Mouse (Mus musculus): ENCODE data around the gene Plcl2.
"Not testable (repeated sequence)": the region's sequence is repeated elsewhere in the genome, so short reads cannot be mapped to it uniquely, and the experiment has no call there.

Gene Plcl2

DNA sequence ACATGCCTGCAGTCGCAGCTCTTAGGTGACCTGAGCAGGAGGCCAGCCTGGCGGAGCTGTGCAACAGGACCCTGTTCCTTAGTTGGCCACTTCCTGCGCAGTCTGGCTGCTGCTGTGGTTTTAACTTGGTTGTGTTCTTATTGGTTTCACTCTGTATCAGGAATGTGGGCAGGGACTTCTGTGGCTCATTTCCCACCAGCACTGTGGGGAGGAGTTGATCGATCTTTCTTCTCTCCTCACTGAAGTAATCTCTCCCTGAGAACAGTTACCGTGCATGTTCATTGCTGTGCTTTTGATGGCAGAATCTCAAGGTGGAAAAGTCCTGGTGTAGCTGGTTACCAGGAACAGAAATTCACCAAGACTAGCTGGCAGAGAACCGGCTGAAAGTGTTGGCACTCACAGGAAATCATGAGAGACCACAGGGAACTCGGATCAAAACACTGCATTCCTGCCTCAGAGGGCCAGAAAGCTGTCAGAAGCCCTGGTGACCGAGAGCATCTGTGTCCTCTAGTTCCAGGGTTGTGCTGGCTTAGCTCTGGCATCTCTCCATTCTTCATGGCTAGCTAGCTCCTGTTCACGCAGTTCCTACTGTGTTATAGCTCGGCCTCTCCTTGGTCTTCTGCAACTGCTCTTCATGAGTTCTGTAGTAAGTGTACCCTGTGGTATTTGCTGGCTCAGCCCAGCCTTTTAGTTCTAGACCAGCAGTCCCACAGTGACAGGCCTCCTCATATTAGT is 168.9 kb downstream of the Plcl2 start:
- no peak for DNase-seq

DNA sequence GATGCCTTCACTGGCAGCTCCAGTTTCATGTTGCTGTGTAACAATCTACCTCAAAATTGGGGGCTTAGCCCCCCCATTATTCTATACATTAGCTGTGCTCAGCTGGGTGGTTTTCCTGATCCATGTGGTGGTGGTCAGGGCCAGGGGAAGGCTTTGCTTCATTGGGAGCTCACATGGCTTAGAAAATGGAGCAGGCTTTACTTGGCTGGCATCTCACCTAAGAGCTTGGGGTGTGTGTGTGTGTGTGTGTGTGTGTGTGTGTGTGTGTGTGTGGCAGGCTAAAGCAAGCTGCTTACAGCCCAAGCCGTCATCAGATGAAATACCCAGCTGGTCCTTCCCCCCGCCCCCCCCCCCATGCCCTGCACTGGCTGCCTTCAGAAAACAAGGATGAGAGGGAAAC is 169.5 kb downstream of the Plcl2 start:
- no peak for DNase-seq

DNA sequence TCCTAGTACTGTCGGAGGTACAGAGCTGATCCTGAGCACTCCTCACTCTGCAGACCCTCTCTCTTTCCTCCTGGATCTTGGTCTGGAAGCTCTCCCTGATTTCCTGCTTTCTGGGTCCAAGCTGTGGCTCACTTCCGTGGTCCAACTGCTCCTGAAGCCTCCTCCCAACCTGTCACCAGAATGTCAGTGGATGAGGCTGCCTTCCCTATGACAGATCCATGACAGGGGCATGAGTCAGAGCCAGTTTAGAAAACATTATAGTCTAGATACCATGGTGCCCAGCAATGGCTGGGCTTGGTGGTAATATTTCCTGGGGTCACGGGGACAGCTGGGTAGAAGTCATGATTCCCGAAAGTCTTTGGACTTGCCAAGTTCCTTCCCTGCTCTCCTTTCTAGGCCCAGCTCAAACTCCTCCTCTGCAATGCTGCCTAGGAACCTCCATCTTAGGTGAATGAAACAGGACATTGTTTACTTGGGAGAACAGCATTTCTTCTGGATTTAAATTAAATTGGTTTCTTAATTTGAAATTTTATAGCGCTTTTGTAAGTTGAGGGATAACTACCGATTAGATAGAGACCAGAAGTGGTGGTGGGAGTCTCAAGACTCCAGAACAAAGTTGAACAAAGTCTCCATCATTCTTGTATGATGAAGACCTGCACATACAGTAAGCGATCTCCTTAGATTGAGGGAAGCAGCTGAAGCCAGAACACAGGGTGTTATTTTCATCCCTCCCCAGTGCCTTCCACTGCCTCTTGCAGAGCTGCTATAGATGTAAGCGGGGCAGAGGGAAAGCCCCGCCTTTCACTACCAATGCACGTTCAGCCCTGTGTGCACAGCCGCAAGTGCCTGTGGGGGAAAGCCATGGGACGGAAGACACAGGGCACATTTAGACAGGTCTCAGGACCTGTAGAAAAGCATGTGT is 170.7 kb downstream of the Plcl2 start:
- no peak for DNase-seq

DNA sequence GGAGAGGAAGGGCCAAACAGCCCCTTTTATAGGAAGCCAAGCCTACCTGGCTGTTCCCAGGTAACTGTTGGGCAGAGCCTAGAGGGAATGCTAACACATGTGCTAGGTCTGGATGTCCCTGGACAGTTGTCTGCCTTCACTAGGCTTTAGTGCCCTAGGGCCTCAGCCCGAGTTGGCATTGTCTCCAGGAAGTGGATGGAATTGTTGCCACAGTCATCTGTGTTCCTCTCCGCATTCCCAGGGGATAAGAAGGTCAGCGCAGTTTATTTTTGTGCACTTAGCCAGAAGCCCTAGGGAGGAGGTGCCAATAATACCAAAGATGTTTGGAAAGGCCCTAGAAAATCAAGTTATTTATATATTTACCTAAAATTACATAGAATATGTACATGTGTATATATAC is 173.5 kb downstream of the Plcl2 start:
- no peak for DNase-seq

DNA sequence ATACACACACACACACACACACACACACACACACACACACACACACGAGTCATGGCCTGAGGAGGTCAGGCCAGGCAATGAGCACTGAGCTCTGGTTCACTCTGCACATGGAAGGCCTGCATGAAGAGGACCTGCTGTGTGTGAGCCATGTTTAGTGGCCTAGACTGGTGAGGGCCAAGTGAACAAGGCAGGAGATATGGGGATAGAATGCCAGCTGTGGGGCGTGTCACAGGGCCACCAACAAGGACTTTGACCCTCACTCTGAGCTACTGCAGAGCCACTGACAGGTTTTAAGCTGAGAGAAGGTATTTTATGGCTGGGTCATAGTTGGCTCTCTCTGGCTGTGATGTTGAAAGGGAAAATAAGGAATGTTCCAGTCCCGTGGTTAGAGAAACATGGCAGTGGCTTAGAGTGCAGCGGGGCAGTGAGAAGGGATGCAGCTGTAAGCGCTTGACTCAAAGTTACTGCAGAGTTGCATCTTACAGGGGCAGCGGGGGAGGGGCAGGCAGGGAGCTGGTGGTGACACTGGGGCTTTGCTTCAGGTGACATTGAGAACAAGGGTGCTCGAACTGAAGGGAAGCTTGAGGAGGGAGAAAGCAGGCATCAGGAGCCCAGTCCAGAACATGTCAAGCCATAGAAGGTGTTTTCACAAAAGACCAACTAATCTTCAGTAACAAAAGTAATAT is 175.9 kb downstream of the Plcl2 start:
- no peak for DNase-seq

DNA sequence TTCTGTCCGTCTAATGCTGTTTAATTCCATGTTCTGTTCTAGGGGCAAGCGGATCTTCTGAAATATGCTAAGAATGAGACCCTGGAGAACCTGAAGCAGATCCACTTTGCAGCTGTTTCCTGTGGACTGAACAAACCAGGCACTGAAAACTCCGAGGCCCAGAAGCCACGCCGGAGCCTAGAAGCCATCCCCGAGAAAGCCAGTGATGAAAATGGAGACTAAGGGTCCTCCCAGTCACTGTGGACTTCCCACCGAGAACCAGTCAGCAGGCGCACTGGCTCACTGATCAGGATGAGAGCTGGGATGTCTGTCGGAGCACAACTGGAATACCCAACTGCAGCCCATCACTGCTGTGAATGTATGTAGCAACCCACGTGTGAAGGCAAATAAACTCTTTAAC is 178.5 kb downstream of the Plcl2 start:
- DNase-seq: no peak

DNA sequence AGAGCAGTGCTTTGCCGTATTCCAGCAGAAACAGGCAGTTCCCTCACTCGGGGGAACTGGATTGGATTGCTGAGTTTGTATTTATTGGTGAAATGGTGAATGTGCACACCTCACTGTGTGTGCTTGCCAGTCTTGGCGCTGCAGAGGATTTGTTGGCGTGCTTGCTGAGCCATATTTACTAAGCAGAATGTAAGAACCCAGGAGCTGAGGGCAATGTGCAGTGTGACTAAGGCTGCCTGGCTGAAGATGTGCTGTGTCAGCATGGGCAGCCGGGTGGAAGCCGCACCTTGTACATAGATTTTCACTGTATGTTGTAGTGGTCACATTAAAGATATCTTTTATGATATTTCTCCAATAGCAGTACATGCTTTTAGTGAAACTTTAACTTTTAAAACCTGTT is 178.9 kb downstream of the Plcl2 start:
- DNase-seq: no peak

DNA sequence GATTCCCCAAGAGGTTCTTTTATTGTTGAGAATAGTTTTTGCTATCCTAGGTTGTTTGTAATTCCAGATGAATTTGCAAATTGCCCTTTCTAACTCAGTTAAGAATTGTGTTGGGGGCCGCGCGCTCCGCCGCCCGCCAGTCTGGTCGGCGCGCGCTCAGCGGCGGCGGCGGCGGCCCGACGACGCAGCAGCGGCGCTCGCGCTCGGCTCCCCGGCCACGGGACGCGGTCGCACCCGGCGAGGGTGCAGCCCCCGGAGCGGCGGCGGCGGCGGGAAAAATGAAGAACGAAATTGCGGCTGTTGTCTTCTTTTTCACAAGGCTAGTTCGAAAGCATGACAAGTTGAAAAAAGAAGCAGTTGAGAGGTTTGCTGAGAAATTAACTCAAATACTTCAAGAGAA is 189.2 kb downstream of the Plcl2 start:
- not testable (repeated sequence) for DNase-seq

DNA sequence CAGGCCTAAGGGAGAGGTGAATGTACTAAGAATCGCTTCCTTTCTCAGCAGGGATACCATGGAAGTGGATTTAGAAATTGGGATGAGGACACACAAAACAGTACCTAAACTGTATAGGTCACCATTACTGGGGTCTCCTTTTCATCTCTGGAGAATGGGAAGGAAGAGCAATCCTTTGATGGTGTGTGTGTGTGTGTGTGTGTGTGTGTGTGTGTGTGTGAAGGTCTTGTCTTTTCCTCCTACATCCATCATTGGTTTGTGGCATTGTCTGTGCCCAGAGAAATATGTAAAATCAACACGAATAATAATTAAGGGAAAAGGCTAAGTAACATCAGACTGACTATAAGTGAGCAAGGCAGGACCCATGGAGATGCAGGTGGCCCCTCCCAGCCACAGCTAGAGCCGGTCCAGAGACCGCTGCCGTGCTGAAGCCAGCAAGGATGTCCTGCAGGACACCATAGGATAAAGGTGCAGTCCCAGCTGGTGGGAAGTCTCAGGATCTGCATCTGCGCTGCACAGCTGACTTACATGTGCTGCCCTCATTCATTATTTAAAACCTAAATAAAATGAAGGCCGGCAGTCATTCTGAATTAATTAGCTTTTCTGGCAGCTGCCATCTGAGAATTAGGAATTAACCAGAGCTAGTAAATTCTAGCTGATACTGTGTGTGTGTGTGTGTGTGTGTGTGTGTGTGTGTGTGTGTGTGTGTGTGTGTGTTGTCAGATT is 201.5 kb downstream of the Plcl2 start:
- no peak for DNase-seq

DNA sequence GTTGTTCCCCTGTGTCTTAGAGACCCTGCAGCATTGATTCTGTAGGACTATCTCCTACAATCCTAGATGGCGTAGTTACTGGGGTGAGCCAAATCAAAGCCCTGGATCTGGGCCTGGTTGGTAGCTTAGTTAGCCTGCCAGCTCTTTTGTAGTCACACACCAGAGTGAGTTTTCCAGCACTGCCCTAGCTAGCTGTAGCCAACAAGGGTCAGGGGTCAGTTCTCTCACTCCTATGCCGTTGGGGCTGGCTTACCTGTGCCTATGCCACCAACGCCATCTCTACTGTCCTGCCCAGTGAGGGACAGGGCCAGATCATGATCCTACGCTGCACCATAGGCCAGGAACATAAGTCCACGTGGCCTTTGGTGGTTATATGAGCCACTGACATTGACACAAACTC is 208.4 kb downstream of the Plcl2 start:
- DNase-seq: no peak

DNA sequence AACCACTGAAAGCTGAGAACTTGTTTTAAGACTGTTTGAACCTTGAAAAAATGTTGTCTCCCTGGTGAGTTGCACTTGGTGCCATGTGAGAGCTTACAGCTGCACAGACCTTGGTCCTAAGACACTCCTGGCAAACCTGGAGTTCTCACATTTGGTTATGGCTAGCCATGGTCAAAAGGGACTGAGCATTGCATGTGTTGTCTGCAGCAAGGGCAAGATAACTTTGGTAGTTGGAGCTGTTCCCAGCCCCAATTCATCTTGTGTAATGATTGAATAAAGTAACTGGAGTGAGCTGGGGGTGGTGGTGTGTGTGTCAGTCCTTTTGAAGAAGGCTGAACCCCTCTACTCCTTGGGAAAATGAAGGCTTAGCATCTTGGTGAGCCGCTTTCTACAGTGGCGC is 215.2 kb downstream of the Plcl2 start:
- DNase-seq: no peak

DNA sequence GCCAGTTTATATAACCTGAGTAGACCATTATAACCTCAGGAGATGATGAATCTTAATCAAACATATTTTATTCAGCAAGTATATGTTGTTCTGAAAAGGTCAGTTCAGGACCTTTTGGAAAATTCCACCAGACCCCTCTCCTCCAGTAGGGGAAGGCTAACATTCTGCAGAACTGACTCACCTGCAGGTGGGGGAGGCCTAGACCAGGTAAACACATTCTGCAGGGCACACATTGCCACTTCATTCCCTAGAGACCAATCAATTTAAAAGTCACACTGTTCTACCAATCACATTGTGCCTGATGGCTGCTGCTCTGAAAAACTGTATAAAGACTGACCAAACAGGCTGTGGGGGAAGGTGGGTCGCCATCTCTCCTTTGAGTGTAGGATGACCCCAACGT is 217.1 kb downstream of the Plcl2 start:
- DNase-seq: no peak

DNA sequence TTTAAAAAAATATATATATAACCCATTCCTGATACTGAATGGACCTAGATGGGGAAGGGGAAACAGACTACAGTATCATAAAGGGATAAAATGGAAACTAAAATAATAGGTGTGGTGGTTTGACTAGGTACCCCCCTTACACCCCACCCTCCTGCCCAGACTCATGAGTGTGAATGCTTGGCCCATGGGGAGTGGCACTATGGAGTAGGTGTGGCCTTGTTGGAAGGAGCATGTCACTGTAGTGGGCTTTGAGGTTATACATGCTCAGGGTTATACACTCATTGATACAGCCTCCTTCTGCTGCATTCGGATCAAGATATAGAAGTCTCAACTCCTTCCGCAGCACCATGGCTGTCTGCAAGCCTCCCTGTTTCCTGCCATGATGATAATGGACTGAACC is 219.8 kb downstream of the Plcl2 start:
- no peak for DNase-seq

DNA sequence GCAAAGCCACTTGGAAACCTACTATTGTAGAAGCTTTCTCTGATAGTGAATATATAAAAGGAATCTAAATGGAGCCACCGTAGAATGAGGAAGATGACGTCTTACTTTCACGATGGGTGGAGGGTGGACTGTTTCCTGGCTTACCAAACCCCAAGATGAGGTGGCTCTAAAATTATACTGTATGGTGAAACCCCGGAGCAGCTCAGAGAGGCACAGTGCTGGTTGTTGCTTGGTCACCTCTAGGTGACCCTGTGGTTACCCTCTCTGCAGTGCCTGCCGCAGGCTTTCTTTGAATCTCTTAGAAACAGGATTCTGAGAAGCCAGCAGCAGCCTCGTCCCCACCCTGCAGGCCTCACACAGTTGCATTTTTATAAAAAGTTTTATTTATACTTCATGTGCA is 220.4 kb downstream of the Plcl2 start:
- DNase-seq: no peak

DNA sequence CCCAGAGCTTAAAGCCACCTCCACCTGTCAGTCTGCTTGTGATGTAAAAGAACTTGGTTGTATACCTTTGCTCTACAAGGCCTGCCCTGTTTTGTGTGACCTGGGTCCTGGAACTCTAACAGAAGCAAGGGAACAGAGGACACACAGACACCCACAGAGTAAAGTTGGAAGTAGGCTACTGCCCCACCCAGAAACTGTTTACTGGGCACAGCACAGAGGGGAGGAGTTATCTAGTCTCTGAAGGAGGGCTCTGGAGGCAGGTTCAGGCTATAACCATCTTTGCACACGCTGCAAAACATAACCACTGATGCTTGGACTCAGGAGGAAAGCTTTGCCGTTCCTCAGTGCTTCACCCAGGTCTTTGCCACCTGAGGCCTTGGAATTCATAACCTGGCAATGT is 221.7 kb downstream of the Plcl2 start:
- no peak for DNase-seq

DNA sequence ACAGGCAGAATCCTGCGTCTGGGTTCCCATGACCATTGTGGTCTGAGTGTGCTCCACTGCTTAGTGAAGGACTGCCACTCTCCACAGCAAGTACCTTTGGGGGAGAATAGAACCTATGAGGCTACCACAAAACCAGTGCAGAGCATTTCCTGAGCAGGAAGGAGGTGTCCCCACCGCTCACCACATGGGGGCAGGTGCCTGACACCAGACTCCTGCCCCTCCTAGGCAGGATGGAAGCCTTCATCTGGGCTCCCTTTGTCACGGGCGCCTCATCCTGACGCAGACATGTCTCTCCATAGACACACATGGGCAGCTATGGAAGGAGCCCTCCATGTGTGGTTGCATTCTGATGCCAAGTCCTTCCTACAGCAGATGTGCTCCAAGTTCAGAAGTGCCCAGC is 222.7 kb downstream of the Plcl2 start:
- no peak for DNase-seq

DNA sequence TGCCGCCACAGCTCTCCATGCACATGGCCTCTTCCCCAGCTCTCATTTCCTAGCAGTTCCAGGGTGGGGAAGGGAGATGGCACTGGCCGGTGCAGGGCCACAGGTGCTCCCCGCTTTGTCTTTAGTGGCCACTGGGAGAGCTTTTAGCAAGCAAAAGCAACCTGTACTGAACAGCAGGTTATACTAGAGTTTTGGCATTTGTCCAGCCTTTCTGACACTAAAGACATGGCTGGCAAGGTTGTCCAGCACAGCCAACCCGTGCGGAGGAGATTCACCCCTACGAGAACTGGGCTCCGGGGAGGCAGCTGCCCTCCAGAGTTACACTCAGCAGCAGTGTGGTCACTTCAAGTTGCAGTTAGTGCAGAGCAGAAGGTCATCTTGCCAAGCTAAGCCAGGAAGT is 224.2 kb downstream of the Plcl2 start:
- no peak for DNase-seq

DNA sequence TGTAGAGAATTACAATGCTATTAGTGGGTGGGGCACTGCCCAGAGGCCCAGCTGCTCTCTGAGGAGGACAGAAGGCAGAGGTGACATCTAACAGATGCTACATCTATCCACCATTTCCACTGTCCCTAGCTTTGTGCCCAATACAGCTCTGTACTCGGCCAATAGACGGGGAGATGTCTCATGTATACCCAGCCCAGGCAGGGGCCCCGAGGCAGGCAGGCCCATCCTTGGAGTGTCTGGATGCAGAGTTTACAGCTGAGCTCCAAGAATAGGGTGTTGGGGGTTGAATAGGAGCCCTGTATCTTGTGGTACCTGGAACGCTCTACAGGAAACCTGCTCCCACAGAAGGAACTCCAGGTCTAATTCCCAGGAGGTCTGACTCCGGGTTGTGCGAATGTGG is 225.6 kb downstream of the Plcl2 start:
- no peak for DNase-seq

DNA sequence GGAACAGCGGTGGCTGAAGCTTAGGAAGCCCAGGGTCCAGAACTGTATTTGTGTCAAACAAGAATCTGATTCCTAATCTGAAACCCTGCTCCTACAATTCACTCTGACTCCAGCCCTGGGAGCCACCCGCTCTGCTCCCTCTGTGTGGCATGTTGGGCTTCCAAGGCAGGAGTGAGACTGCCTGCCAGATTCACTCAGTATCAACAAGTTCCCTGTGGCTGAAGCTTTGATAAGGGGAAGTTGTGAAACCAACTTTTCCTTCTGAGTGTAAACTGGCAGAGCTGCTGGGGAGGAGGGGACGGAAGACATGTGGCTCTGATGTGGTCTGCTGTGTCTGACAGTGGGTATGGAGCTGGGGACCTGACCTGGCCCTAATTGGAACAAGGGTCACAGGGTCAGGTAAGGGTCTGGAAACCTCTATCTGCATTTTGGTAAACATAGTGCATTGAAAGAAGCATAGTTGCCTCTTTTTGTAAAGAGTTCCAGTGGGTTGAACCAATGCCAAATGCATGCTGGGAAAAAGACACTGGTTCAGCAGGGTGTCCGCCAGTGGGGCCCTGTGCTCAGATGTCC is 226.3 kb downstream of the Plcl2 start:
- no peak for DNase-seq

DNA sequence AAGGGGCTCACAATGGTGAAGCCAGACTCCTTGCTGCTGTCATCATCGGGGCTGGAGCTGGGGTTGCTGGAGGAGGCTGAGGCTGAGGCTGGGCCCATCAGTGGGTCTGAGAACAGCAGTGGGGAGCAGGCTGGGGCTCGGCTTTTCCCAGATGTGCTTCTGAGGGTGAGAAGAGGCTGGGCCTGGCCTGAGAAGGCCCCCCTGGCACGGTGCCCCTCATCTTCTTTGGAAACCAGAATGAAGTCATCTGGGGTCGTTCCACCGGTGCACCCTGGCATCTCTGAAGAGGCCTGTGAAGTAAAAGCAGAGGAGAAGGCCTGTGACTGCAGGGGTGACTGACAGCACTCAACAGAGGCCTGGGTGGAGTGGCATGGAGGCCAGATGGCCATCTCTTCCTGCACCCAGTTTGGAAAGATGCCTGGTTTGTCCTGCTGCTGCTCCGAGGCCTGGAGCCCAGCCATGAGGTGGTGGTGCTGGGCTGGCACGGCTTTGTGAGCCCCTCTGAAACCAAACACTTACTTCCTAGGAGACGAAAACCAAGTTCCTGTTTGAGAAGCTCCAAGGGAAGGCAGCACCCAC is 226.8 kb downstream of the Plcl2 start:
- DNase-seq: peak; percentile 20

DNA sequence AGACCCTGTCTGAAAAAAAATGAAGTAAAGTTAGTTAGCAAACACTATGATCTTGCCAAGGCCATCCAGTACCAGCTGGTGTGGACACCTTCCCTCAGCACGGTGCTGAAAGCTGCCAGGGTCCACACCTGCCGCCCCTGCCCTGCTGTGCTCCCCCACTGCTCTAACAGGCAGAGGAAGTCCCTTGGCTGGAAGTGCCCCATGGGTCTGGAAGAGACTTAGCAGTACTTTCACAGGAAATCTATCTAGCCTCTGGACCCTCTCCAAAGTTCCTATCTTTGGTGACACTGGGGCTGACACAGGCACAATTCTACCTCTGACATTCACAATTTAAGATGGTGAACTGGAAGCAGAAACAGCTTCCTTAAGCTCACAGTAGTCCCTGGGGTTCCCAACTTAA is 227.9 kb downstream of the Plcl2 start:
- DNase-seq: no peak

All from right cerebral cortex, postnatal 25 days (tissue).